Mouse (Mus musculus) midbrain, embryonic 10.5 days (tissue): ENCODE measurements at regions not wholly inside any gene's neighbourhood (a gene's known extent, or its start where the extent isn't known, plus 50 kb on each side); places are given as distances from the start of the nearest gene placed in this dataset.

Experiments
- DNase-seq: peaks from one replicate; pipeline ENCODE4 v3.0.0-alpha.2; 2017; ENCODE audit warnings: low spot score
- H3K27ac ChIP-seq: fragments of 300-500 bp; sonication (generic); replicated peaks from 2 replicates; pipeline ENCODE4 v1.5.1; 2016; ENCODE audit warnings: mild to moderate bottlenecking
- H3K27me3 ChIP-seq: fragments of 300-500 bp; sonication (generic); 2 replicates; pipeline ENCODE4 v1.6.1; 2016; ENCODE audit warnings: low read depth, mild to moderate bottlenecking; ENCODE audit not compliant: poor library complexity, severe bottlenecking
- H3K36me3 ChIP-seq: fragments of 300-500 bp; sonication (generic); 2 replicates; pipeline ENCODE4 v1.6.1; 2016; ENCODE audit warnings: mild to moderate bottlenecking, moderate library complexity
- H3K4me1 ChIP-seq: fragments of 300-500 bp; sonication (generic); 2 replicates; pipeline ENCODE4 v1.6.1; 2016
- H3K4me3 ChIP-seq: fragments of 300-500 bp; sonication (generic); 2 replicates; pipeline ENCODE4 v1.5.1; 2016; ENCODE audit warnings: mild to moderate bottlenecking, moderate library complexity
- H3K9me3 ChIP-seq: fragments of 300-500 bp; sonication (generic); replicated peaks from 2 replicates; pipeline ENCODE4 v1.6.1; 2016; ENCODE audit warnings: mild to moderate bottlenecking
- WGBS: fragments of 180-500 bp; shearing (Covaris S2); methylation state at CpG from one replicate; pipeline ENCODE4 v1.1.7; 2016; 5-methylcytosine and 5-hydroxymethylcytosine counted together

- no peaks in the 10 kb centered on the region for H3K27me3 ChIP-seq
- no peak overlapping the region for H3K4me3 ChIP-seq
- H3K27ac ChIP-seq = 0 out of 2 replicates have a peak overlapping the region, but pooled peaks have one; percentile 13
- no peaks in the 10 kb centered on the region for H3K9me3 ChIP-seq
- H3K36me3 ChIP-seq = no peaks in the 10 kb centered on the region
- WGBS = 46% methylated on average over 7 of the region's 7 CpGs
- H3K4me1 ChIP-seq = peaks cover 20% of the 10 kb centered on the region
- DNase-seq = no peak
Measured at GRCm38 (mm10) chr11:64752816-64753215, 226.0 kb upstream of the Elac2 start.

- H3K4me3 ChIP-seq = no peak overlapping the region
- WGBS = 69% methylated on average over 5 of the region's 5 CpGs
- peaks cover 20% of the 10 kb centered on the region for H3K4me1 ChIP-seq
- no peak for DNase-seq
- H3K9me3 ChIP-seq = no peaks in the 10 kb centered on the region
- H3K36me3 ChIP-seq = no peaks in the 10 kb centered on the region
- H3K27me3 ChIP-seq = no peaks in the 10 kb centered on the region
- no peak overlapping the region for H3K27ac ChIP-seq
Measured at GRCm38 (mm10) chr11:64754076-64754475, 224.8 kb upstream of the Elac2 start.

GRCm38 (mm10) chr11:64755563-64755962 lies 223.3 kb upstream of the Elac2 start:
- Histone ChIP-seq H3K9me3 (no peaks in the 10 kb centered on the region), H3K36me3 (no peaks in the 10 kb centered on the region), H3K4me1 (peaks cover 20% of the 10 kb centered on the region), H3K27ac (no peak overlapping the region), H3K4me3 (no peak overlapping the region), H3K27me3 (no peaks in the 10 kb centered on the region)
- DNase-seq = no peak
- 83% methylated on average over 1 of the region's 1 CpGs for WGBS

DNA sequence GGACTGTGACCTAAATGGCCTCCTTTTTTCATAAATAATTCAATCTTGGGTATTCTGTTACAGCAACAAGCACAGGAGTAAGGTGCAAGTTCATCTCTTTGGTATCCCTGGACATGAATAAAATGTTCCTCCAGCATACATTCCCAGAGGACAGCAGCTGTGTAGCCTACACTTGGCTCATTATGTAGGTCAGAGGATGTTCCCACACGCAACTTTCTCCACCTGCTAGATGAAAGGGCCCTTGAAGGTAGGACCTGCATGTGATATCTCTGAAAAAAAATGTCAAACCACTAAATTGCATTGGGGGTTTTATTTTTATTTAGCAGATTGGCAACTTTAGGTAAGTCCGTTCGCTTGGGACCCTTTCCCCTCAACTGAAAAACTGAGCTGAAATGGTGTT lies 218.2 kb upstream of the Elac2 start:
- Histone ChIP-seq H3K9me3 (no peaks in the 10 kb centered on the region), H3K27ac (no peak overlapping the region), H3K4me1 (peaks cover 6% of the 10 kb centered on the region), H3K36me3 (no peaks in the 10 kb centered on the region), H3K27me3 (no peaks in the 10 kb centered on the region), H3K4me3 (no peak overlapping the region)
- no peak for DNase-seq
- WGBS = 92% methylated on average over 3 of the region's 3 CpGs

- 93% methylated on average over 3 of the region's 3 CpGs for WGBS
- H3K27me3 ChIP-seq = no peaks in the 10 kb centered on the region
- H3K4me1 ChIP-seq = peaks cover 6% of the 10 kb centered on the region
- no peaks in the 10 kb centered on the region for H3K9me3 ChIP-seq
- no peak overlapping the region for H3K27ac ChIP-seq
- no peaks in the 10 kb centered on the region for H3K36me3 ChIP-seq
- H3K4me3 ChIP-seq = no peak overlapping the region
- DNase-seq = no peak
Measured at GRCm38 (mm10) chr11:64762755-64763154, 216.1 kb upstream of the Elac2 start.

GRCm38 (mm10) chr11:64764056-64764455 lies 214.8 kb upstream of the Elac2 start:
- no peaks in the 10 kb centered on the region for H3K27me3 ChIP-seq
- no peaks in the 10 kb centered on the region for H3K36me3 ChIP-seq
- H3K4me1 ChIP-seq = peaks cover 6% of the 10 kb centered on the region
- no peak overlapping the region for H3K4me3 ChIP-seq
- 75% methylated on average over 6 of the region's 6 CpGs for WGBS
- DNase-seq = no peak
- H3K27ac ChIP-seq = no peak overlapping the region
- no peaks in the 10 kb centered on the region for H3K9me3 ChIP-seq

DNA sequence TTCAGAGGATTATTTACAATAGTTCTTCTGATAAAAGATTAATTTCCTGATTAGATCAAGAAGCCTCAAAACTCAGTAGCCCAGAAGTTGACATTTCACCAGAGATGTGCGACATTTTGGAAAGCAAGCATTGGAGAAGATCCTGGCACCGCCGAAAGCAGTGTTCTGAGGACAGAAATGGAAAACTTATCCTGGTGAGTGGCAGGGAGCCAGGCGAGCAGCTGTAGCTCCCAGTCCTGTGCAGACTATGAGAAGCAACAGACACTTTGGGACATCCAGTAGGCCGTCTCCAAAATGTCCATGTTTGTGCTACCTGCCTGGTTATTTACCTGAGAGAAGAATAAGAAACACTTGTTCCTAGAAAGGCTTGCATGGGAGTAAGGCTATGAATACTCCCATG lies 202.1 kb upstream of the Elac2 start:
- no peaks in the 10 kb centered on the region for H3K27me3 ChIP-seq
- H3K4me1 ChIP-seq = no peaks in the 10 kb centered on the region
- whole genome bisulfite sequencing = 89% methylated on average over 5 of the region's 5 CpGs
- H3K36me3 ChIP-seq = no peaks in the 10 kb centered on the region
- no peak for DNase-seq
- no peak overlapping the region for H3K27ac ChIP-seq
- H3K9me3 ChIP-seq = no peaks in the 10 kb centered on the region
- H3K4me3 ChIP-seq = no peak overlapping the region

GRCm38 (mm10) chr11:64800246-64801121 lies 178.4 kb upstream of the Elac2 start:
- H3K27ac ChIP-seq = peak overlapping the region; percentile 53
- H3K4me3 ChIP-seq = no peak overlapping the region
- peak; percentile 31 for DNase-seq
- H3K36me3 ChIP-seq = no peaks in the 10 kb centered on the region
- 65% methylated on average over 21 of the region's 21 CpGs for WGBS
- peaks cover 36% of the 10 kb centered on the region for H3K4me1 ChIP-seq
- no peaks in the 10 kb centered on the region for H3K9me3 ChIP-seq
- H3K27me3 ChIP-seq = no peaks in the 10 kb centered on the region

GRCm38 (mm10) chr11:64801351-64801750 lies 177.5 kb upstream of the Elac2 start:
- Histone ChIP-seq H3K36me3 (no peaks in the 10 kb centered on the region), H3K27ac (peak overlapping the region; percentile 25; the same call in 1 of the 2 replicates), H3K9me3 (no peaks in the 10 kb centered on the region), H3K4me1 (peaks cover 36% of the 10 kb centered on the region), H3K4me3 (no peak overlapping the region), H3K27me3 (no peaks in the 10 kb centered on the region)
- no peak for DNase-seq
- WGBS = 55% methylated on average over 10 of the region's 10 CpGs

- DNase-seq = no peak
- Histone ChIP-seq H3K27me3 (no peaks in the 10 kb centered on the region), H3K4me3 (no peak overlapping the region), H3K27ac (no peak overlapping the region), H3K36me3 (no peaks in the 10 kb centered on the region), H3K9me3 (no peaks in the 10 kb centered on the region), H3K4me1 (peaks cover 21% of the 10 kb centered on the region)
- 65% methylated on average over 3 of the region's 3 CpGs for WGBS
Measured at GRCm38 (mm10) chr11:64805567-64805966, 173.3 kb upstream of the Elac2 start.

- no peaks in the 10 kb centered on the region for H3K4me1 ChIP-seq
- no peak overlapping the region for H3K4me3 ChIP-seq
- H3K36me3 ChIP-seq = no peaks in the 10 kb centered on the region
- DNase-seq = no peak
- no peak overlapping the region for H3K27ac ChIP-seq
- no peaks in the 10 kb centered on the region for H3K9me3 ChIP-seq
- no peaks in the 10 kb centered on the region for H3K27me3 ChIP-seq
- WGBS = 76% methylated on average over 6 of the region's 6 CpGs
Measured at GRCm38 (mm10) chr11:64812408-64812807, 166.4 kb upstream of the Elac2 start.

DNA sequence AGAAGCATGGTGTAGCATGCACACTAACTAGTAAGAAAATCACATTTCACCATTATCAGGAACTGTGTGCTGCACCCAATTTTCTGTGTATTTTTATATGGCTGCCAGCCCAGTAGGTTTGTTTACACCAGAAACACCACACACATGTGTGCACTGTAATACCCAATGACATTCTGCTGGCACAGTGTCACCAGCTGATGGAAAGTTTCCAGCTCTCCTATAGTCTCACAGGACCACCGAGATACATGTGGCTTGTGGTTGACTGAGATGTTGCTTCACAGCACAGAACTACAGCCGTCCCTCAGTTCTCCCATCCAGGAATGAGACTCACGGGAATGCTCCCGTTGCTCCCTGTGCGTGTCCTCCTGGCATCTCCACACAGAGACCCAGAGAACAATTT lies 149.4 kb upstream of the Elac2 start:
- 91% methylated on average over 5 of the region's 5 CpGs for WGBS
- no peak for DNase-seq

DNA sequence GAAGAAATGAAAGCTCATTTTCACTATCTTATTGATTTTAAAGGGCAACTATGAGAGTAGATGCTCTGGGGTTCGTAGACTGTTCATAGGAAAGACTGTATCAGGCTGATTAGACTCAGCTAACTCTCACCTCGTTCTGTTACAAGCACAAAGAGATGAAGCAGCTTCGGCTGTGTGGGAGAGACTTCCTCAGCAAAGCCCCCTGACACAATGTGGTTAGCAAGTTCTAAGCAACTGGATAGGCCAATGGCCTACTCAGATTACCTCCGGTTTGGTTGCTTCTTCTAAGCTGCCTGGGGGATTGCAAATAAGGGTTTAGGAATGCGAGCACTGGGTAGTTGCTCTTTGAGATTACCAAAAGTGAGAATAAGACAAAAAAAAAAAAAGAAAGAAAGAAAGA lies 146.4 kb upstream of the Elac2 start:
- no peak overlapping the region for H3K27ac ChIP-seq
- 48% methylated on average over 5 of the region's 5 CpGs for WGBS

More for the DNA sequence above, 149.4 kb upstream of the Elac2 start:
- H3K27ac ChIP-seq = no peak overlapping the region
- H3K4me3 ChIP-seq = no peak overlapping the region
- peaks cover 15% of the 10 kb centered on the region for H3K4me1 ChIP-seq
- no peaks in the 10 kb centered on the region for H3K27me3 ChIP-seq
- no peaks in the 10 kb centered on the region for H3K36me3 ChIP-seq
- H3K9me3 ChIP-seq = no peaks in the 10 kb centered on the region

More for the DNA sequence above, 146.4 kb upstream of the Elac2 start:
- no peaks in the 10 kb centered on the region for H3K36me3 ChIP-seq
- peaks cover 15% of the 10 kb centered on the region for H3K4me1 ChIP-seq
- H3K27me3 ChIP-seq = no peaks in the 10 kb centered on the region
- no peak overlapping the region for H3K4me3 ChIP-seq
- H3K9me3 ChIP-seq = no peaks in the 10 kb centered on the region
- no peak for DNase-seq
